Mouse (Mus musculus) large intestine, adult 2 months (tissue): ENCODE data around the gene Faiml. TPM values are rescaled to one million over a fixed set of nuclear protein-coding genes. Genes with fewer than 3 reads are reported as not detected.

Experiments used
- DNase-seq: peaks from one replicate; pipeline ENCODE4 v3.0.0-alpha.2; 2012; ENCODE audit warnings: low read depth, low spot score
- WGBS: fragments of 180-500 bp; shearing (Covaris S2); methylation state at CpG from one replicate; pipeline ENCODE4 v1.1.7; 2018; 5-methylcytosine and 5-hydroxymethylcytosine counted together
- polyA plus RNA-seq: library from polyadenylated mRNA; depleted of rRNA; stranded (reverse); fragments of >200 nt; gene quantifications from 2 replicates; pipeline ENCODE4 v1.2.3, GENCODE M21; 2012; rRNA removed

Faiml gene
- polyA plus RNA-seq, 1 experiment: not detected

- no peak for DNase-seq
- 71% methylated on average over 8 of the region's 8 CpGs for WGBS
These were observed 53.9 kb downstream of the Faiml start for GRCm38 (mm10) chr9:99183043-99183670.

GRCm38 (mm10) chr9:99182121-99182520 lies 54.9 kb downstream of the Faiml start:
- DNase-seq: no peak
- WGBS: 84% methylated on average over 7 of the region's 7 CpGs

DNA sequence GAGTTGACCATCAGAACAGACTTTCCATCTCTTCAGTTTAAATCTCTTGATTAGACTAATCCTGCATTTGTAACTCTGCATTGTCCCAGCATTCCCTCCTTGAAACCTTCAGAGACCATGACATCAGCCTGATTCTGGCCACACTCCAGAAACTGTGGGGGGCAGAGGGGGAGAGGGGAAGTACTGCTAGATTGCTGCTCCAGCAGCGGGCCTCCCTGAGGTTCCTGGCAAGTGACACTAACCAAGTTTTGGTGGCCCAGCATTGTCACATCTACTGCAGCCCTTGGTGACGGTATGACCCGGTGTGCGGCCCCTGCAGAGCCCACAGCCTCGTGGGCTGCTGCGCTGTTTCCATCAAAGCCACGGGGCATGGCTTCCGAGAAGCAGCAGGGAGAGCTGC lies 56.8 kb downstream of the Faiml start:
- DNase-seq: no peak
- WGBS: 73% methylated on average over 8 of the region's 8 CpGs

Other genes starting within 250 kb of the Faiml start
- gene Gm1123, start 201.5 kb downstream of the Faiml start, polyA plus RNA-seq: 298 and 304 TPM in 2 replicates
- 2.5 and 3.4 TPM in 2 replicates for gene Pik3cb, start 96.6 kb downstream of the Faiml start, polyA plus RNA-seq
- 2.0 and 2.2 TPM in 2 replicates for gene Cep70, start 6.1 kb upstream of the Faiml start, polyA plus RNA-seq
- 0.22 and 0.24 TPM in 2 replicates for gene Esyt3, start 121.3 kb upstream of the Faiml start, polyA plus RNA-seq
- gene Mras, start 200.1 kb upstream of the Faiml start, polyA plus RNA-seq: 4.7 and 4.9 TPM in 2 replicates
- 0.32 and 0.37 TPM in 2 replicates for gene Nme9, start 214.2 kb upstream of the Faiml start, polyA plus RNA-seq